Mouse (Mus musculus): Measurements from ENCODE around the gene BC025446.

- TF ChIP-seq E2F4 (IDR thresholded peaks at IDR 0.05; ENCODE audit: insufficient read depth) (no peak), CEBPB (IDR thresholded peaks at IDR 0.05; ENCODE audit: insufficient read depth, poor library complexity, severe bottlenecking) (no peak), USF1 (IDR thresholded peaks at IDR 0.05; ENCODE audit: low read depth) (no peak), TCF12 (IDR thresholded peaks at IDR 0.05; ENCODE audit: insufficient read depth, poor library complexity, severe bottlenecking) (no peak)
Observed at GRCm38 (mm10) chr15:75266626-75267025, 50.5 kb downstream of the BC025446 start.

Data from myocyte (in vitro differentiated cells).